Mouse (Mus musculus): ENCODE data around the gene Cops7b. TPM values are rescaled to one million over a fixed set of nuclear protein-coding genes. Genes with fewer than 3 reads are reported as not detected.

Cops7b gene
- polyA plus RNA-seq, 1 experiment from 2014 or later = 64.6 TPM

DNA sequence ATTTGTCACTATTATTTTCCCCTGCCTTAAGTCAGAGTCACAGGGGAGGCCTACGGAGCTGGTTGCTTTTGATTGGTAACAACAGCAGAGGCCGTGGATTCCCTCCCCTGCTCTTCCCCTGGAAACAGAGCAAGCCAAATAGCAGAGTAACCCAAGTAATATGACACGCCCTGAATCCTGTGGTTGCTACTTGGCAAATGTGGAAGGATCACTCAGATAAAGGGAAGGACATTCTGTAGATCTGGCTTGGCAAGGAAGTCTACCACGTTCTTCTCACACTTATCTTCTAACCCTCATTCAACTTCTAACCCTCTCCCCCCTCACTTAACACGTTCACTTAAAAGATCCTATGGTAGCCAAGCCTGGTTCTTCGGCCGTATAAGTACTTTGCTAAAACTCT lies 24.8 kb upstream of the Cops7b start:
- H3K36me3 ChIP-seq (ENCODE audit: control insufficient read depth, insufficient read depth) = no peaks in the 10 kb centered on the region
- WGBS = 82% methylated on average over 7 of the region's 7 CpGs
- H3K4me2 ChIP-seq (ENCODE audit: low read length) = no peak overlapping the region
- H3K27me3 ChIP-seq (replicated peaks; ENCODE audit: control insufficient read depth, insufficient read depth, low read length) = no peaks in the 10 kb centered on the region
- no peaks in the 10 kb centered on the region for H3K4me1 ChIP-seq (replicated peaks; ENCODE audit: control insufficient read depth, insufficient read depth, low read length)
- ATAC-seq = no peak
- no peak overlapping the region for H3K9ac ChIP-seq (replicated peaks; ENCODE audit: low read depth, low read length)
- no peaks in the 10 kb centered on the region for H3K9me3 ChIP-seq (ENCODE audit: control insufficient read depth, low read length)
- no peak overlapping the region for H3K4me3 ChIP-seq (replicated peaks; ENCODE audit: low read length)
- H3K27ac ChIP-seq (ENCODE audit: low read length) = no peak overlapping the region

DNA sequence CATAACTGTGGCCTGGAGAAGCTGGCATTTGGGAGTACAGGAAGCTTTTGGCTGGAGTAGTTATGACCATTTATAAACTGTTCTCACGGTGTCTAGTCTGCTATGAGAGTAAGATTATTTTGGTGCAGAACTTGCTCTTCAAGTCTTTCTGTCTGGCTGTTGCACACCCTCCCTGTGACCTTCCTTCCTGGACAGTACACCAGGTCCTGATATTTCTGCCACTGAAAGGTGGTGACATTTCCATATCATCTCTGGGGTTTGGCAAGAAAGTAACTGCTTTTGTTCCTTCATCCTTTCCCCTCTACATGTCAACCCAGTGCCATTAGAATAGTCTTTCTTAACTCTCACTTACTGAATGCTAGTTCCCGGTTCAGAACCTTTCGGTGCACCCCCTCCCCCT lies 23.5 kb upstream of the Cops7b start:
- ATAC-seq = no peak
- Histone ChIP-seq H3K4me3 (replicated peaks; ENCODE audit: low read length) (no peak overlapping the region), H3K36me3 (ENCODE audit: control insufficient read depth, insufficient read depth) (peaks cover 3% of the 10 kb centered on the region; the same call in 1 of the 2 replicates), H3K27ac (ENCODE audit: low read length) (no peak overlapping the region), H3K9me3 (ENCODE audit: control insufficient read depth, low read length) (no peaks in the 10 kb centered on the region), H3K4me1 (replicated peaks; ENCODE audit: control insufficient read depth, insufficient read depth, low read length) (no peaks in the 10 kb centered on the region), H3K4me2 (ENCODE audit: low read length) (no peak overlapping the region), H3K27me3 (replicated peaks; ENCODE audit: control insufficient read depth, insufficient read depth, low read length) (no peaks in the 10 kb centered on the region), H3K9ac (replicated peaks; ENCODE audit: low read depth, low read length) (no peak overlapping the region)
- WGBS = 93% methylated on average over 3 of the region's 3 CpGs

- no peak for ATAC-seq
- Histone ChIP-seq H3K27ac (ENCODE audit: low read length) (no peak overlapping the region), H3K36me3 (ENCODE audit: control insufficient read depth, insufficient read depth) (peaks cover 3% of the 10 kb centered on the region; the same call in 1 of the 2 replicates), H3K27me3 (replicated peaks; ENCODE audit: control insufficient read depth, insufficient read depth, low read length) (no peaks in the 10 kb centered on the region), H3K4me1 (replicated peaks; ENCODE audit: control insufficient read depth, insufficient read depth, low read length) (no peaks in the 10 kb centered on the region), H3K4me2 (ENCODE audit: low read length) (no peak overlapping the region), H3K9ac (replicated peaks; ENCODE audit: low read depth, low read length) (no peak overlapping the region), H3K9me3 (ENCODE audit: control insufficient read depth, low read length) (no peaks in the 10 kb centered on the region), H3K4me3 (replicated peaks; ENCODE audit: low read length) (no peak overlapping the region)
- 93% methylated on average over 2 of the region's 2 CpGs for WGBS
Observed at GRCm38 (mm10) chr1:86562663-86563062, 20.0 kb upstream of the Cops7b start.

DNA sequence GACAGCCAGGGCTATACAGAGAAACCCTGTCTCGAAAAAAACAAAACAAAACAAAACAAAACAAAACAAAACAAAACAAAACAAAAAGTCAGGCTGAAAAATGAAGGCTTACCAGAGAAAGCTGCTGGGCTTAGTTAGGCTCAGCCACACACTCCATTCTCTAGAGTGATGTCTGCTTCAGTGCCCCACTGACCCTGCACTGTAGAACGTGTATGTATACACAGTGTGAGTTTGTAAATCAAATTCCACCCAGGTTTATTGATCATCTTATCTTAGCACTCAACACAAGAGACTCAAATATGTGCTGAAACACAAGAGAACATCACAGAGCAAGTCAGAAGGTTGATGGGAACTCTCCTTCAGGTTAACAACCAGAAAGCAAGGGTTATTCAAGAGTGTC lies 14.3 kb upstream of the Cops7b start:
- Histone ChIP-seq H3K9ac (replicated peaks; ENCODE audit: low read depth, low read length) (no peak overlapping the region), H3K36me3 (ENCODE audit: control insufficient read depth, insufficient read depth) (peaks cover 3% of the 10 kb centered on the region; the same call in 1 of the 2 replicates), H3K4me3 (replicated peaks; ENCODE audit: low read length) (no peak overlapping the region), H3K4me2 (ENCODE audit: low read length) (no peak overlapping the region), H3K4me1 (replicated peaks; ENCODE audit: control insufficient read depth, insufficient read depth, low read length) (no peaks in the 10 kb centered on the region), H3K27ac (ENCODE audit: low read length) (no peak overlapping the region), H3K27me3 (replicated peaks; ENCODE audit: control insufficient read depth, insufficient read depth, low read length) (no peaks in the 10 kb centered on the region), H3K9me3 (ENCODE audit: control insufficient read depth, low read length) (no peaks in the 10 kb centered on the region)
- ATAC-seq = no peak
- WGBS = 86% methylated on average over 2 of the region's 2 CpGs

GRCm38 (mm10) chr1:86569292-86569860 lies 13.3 kb upstream of the Cops7b start:
- Histone ChIP-seq H3K36me3 (ENCODE audit: control insufficient read depth, insufficient read depth) (no peaks in the 10 kb centered on the region), H3K27ac (ENCODE audit: low read length) (no peak overlapping the region), H3K4me3 (replicated peaks; ENCODE audit: low read length) (no peak overlapping the region), H3K4me2 (ENCODE audit: low read length) (no peak overlapping the region), H3K9ac (replicated peaks; ENCODE audit: low read depth, low read length) (no peak overlapping the region), H3K4me1 (replicated peaks; ENCODE audit: control insufficient read depth, insufficient read depth, low read length) (no peaks in the 10 kb centered on the region), H3K9me3 (ENCODE audit: control insufficient read depth, low read length) (no peaks in the 10 kb centered on the region), H3K27me3 (replicated peaks; ENCODE audit: control insufficient read depth, insufficient read depth, low read length) (no peaks in the 10 kb centered on the region)
- ATAC-seq = no peak
- 86% methylated on average over 2 of the region's 2 CpGs for WGBS

DNA sequence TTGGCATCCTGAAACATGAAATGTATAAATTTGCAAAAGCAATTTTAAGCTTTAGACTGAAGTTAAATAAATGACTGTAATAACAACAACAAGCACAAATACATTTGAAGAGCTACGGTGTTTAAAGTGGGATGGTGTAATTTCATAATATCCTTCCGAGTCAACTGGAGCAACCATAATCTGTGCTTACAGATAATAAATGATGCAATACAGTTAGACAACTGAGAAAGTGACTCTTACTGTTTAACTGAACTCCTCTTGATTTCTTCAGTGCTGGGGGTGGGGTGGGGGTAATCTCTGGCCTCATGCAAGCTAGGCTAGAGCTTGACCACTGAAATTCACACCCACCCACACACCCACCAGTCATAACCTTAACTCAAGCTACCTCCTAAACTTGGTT lies 11.3 kb upstream of the Cops7b start:
- 96% methylated on average over 2 of the region's 2 CpGs for WGBS
- no peak overlapping the region for H3K4me2 ChIP-seq (ENCODE audit: low read length)

DNA sequence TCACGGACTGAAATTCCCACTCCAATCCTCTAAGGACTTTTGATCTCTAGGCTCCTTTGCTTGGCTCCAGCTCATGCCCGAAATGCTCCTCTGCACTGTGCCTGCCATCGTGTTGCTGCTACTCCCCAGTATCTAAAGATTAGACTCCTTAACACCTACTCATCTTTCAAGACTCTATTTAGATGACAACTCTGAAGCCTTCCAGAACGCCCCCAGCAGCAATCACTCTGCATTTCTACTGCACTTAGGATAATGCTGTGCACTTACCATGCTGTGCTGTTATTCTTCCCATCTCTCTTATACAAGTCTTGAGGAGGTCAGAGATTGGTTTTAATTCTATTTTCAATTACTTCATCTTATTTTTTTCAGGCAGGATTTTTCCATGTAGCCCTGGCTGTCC lies 10.8 kb upstream of the Cops7b start:
- no peak overlapping the region for H3K4me2 ChIP-seq (ENCODE audit: low read length)
- H3K9me3 ChIP-seq (ENCODE audit: control insufficient read depth, low read length) = no peaks in the 10 kb centered on the region
- H3K27ac ChIP-seq (ENCODE audit: low read length) = no peak overlapping the region
- no peak overlapping the region for H3K4me3 ChIP-seq (replicated peaks; ENCODE audit: low read length)
- no peak overlapping the region for H3K9ac ChIP-seq (replicated peaks; ENCODE audit: low read depth, low read length)
- H3K27me3 ChIP-seq (replicated peaks; ENCODE audit: control insufficient read depth, insufficient read depth, low read length) = no peaks in the 10 kb centered on the region
- ATAC-seq = no peak
- H3K36me3 ChIP-seq (ENCODE audit: control insufficient read depth, insufficient read depth) = no peaks in the 10 kb centered on the region
- H3K4me1 ChIP-seq (replicated peaks; ENCODE audit: control insufficient read depth, insufficient read depth, low read length) = no peaks in the 10 kb centered on the region
- WGBS = 92% methylated on average over 4 of the region's 4 CpGs

More for the DNA sequence above, 11.3 kb upstream of the Cops7b start:
- Histone ChIP-seq H3K36me3 (ENCODE audit: control insufficient read depth, insufficient read depth) (no peaks in the 10 kb centered on the region), H3K4me3 (replicated peaks; ENCODE audit: low read length) (no peak overlapping the region), H3K9ac (replicated peaks; ENCODE audit: low read depth, low read length) (no peak overlapping the region), H3K27me3 (replicated peaks; ENCODE audit: control insufficient read depth, insufficient read depth, low read length) (no peaks in the 10 kb centered on the region), H3K9me3 (ENCODE audit: control insufficient read depth, low read length) (no peaks in the 10 kb centered on the region), H3K27ac (ENCODE audit: low read length) (no peak overlapping the region), H3K4me1 (replicated peaks; ENCODE audit: control insufficient read depth, insufficient read depth, low read length) (no peaks in the 10 kb centered on the region)
- no peak for ATAC-seq

GRCm38 (mm10) chr1:86580426-86580825 lies 2.3 kb upstream of the Cops7b start:
- Histone ChIP-seq H3K27ac (ENCODE audit: low read length) (no peak overlapping the region), H3K4me2 (ENCODE audit: low read length) (no peak overlapping the region), H3K4me1 (replicated peaks; ENCODE audit: control insufficient read depth, insufficient read depth, low read length) (peaks cover 11% of the 10 kb centered on the region), H3K9me3 (ENCODE audit: control insufficient read depth, low read length) (no peaks in the 10 kb centered on the region), H3K36me3 (ENCODE audit: control insufficient read depth, insufficient read depth) (no peaks in the 10 kb centered on the region), H3K27me3 (replicated peaks; ENCODE audit: control insufficient read depth, insufficient read depth, low read length) (no peaks in the 10 kb centered on the region), H3K4me3 (replicated peaks; ENCODE audit: low read length) (no peak overlapping the region), H3K9ac (replicated peaks; ENCODE audit: low read depth, low read length) (no peak overlapping the region)
- WGBS = 87% methylated on average over 6 of the region's 6 CpGs
- no peak for ATAC-seq

GRCm38 (mm10) chr1:86581692-86582450 lies 833 bp upstream of the Cops7b start:
- ATAC-seq = peak; percentile 77
- WGBS = 2% methylated on average over 35 of the region's 38 CpGs
- H3K27me3 ChIP-seq (replicated peaks; ENCODE audit: control insufficient read depth, insufficient read depth, low read length) = no peaks in the 10 kb centered on the region

More at GRCm38 (mm10) chr1:86581692-86582450, 833 bp upstream of the Cops7b start:
- no peaks in the 10 kb centered on the region for H3K9me3 ChIP-seq (ENCODE audit: control insufficient read depth, low read length)
- no peaks in the 10 kb centered on the region for H3K36me3 ChIP-seq (ENCODE audit: control insufficient read depth, insufficient read depth)
- peak overlapping the region; percentile 90 for H3K4me3 ChIP-seq (replicated peaks; ENCODE audit: low read length)
- peaks cover 15% of the 10 kb centered on the region for H3K4me1 ChIP-seq (replicated peaks; ENCODE audit: control insufficient read depth, insufficient read depth, low read length)
- H3K27ac ChIP-seq (ENCODE audit: low read length) = peak overlapping the region; percentile 57; the same call in 1 of the 2 replicates
- peak overlapping the region; percentile 94 for H3K9ac ChIP-seq (replicated peaks; ENCODE audit: low read depth, low read length)
- H3K4me2 ChIP-seq (ENCODE audit: low read length) = peak overlapping the region; percentile 56

All from forebrain, embryonic 16.5 days (tissue).